Mouse (Mus musculus): ENCODE measurements around the gene Sh3pxd2a. TPM values are rescaled to one million over a fixed set of nuclear protein-coding genes. Genes with fewer than 3 reads are reported as not detected.
A peak's percentile ranks its signal among the peaks of the same experiment; 100 is the strongest.
"Not testable (repeated sequence)": the region's sequence is repeated elsewhere in the genome, so short reads cannot be mapped to it uniquely, and the experiment has no call there.

Sh3pxd2a gene
- polyA plus RNA-seq, 1 experiment from 2014 or later: 7.1 TPM

- Histone ChIP-seq H3K4me2 (no peak overlapping the region), H3K27ac (peak overlapping the region; percentile 46), H3K9ac (no peak overlapping the region), H3K9me3 (no peaks in the 10 kb centered on the region), H3K4me1 (peaks cover 40% of the 10 kb centered on the region), H3K27me3 (no peaks in the 10 kb centered on the region), H3K36me3 (no peaks in the 10 kb centered on the region), H3K4me3 (no peak overlapping the region)
- WGBS: 54% methylated on average over 18 of the region's 18 CpGs
- ATAC-seq (ENCODE audit: borderline replicate concordance, extremely low read depth, low FRiP score, low TSS enrichment): no peak
Observed at GRCm38 (mm10) chr19:47397882-47398671, 66.1 kb downstream of the Sh3pxd2a start.

- ATAC-seq (ENCODE audit: borderline replicate concordance, extremely low read depth, low FRiP score, low TSS enrichment): no peak
- H3K36me3 ChIP-seq: no peaks in the 10 kb centered on the region
- no peaks in the 10 kb centered on the region for H3K9me3 ChIP-seq
- no peak overlapping the region for H3K27ac ChIP-seq
- WGBS: 70% methylated on average over 4 of the region's 4 CpGs
- H3K27me3 ChIP-seq: no peaks in the 10 kb centered on the region
- H3K4me2 ChIP-seq: no peak overlapping the region
- H3K4me3 ChIP-seq: no peak overlapping the region
- H3K9ac ChIP-seq: no peak overlapping the region
- H3K4me1 ChIP-seq: peaks cover 22% of the 10 kb centered on the region
Observed at GRCm38 (mm10) chr19:47395338-47395737, 68.9 kb downstream of the Sh3pxd2a start.

GRCm38 (mm10) chr19:47394781-47395180 is 69.4 kb downstream of the Sh3pxd2a start:
- not testable (repeated sequence) for H3K27me3 ChIP-seq
- WGBS: 75% methylated on average over 1 of the region's 1 CpGs

GRCm38 (mm10) chr19:47390878-47391277 is 73.3 kb downstream of the Sh3pxd2a start:
- Histone ChIP-seq H3K4me2 (no peak overlapping the region), H3K4me1 (peaks cover 19% of the 10 kb centered on the region), H3K9me3 (no peaks in the 10 kb centered on the region), H3K9ac (no peak overlapping the region), H3K27me3 (no peaks in the 10 kb centered on the region), H3K4me3 (no peak overlapping the region), H3K27ac (no peak overlapping the region), H3K36me3 (no peaks in the 10 kb centered on the region)
- 74% methylated on average over 13 of the region's 13 CpGs for WGBS
- ATAC-seq (ENCODE audit: borderline replicate concordance, extremely low read depth, low FRiP score, low TSS enrichment): no peak

More at GRCm38 (mm10) chr19:47394781-47395180, 69.4 kb downstream of the Sh3pxd2a start:
- not testable (repeated sequence) for H3K9ac ChIP-seq; H3K27ac ChIP-seq; ATAC-seq (ENCODE audit: borderline replicate concordance, extremely low read depth, low FRiP score, low TSS enrichment); H3K4me2 ChIP-seq; H3K36me3 ChIP-seq; H3K4me3 ChIP-seq; H3K9me3 ChIP-seq
- H3K4me1 ChIP-seq: peaks cover 18% of the 10 kb centered on the region

GRCm38 (mm10) chr19:47387887-47388286 is 76.3 kb downstream of the Sh3pxd2a start:
- Histone ChIP-seq H3K4me1 (peaks cover 19% of the 10 kb centered on the region), H3K27ac (peak overlapping the region; percentile 88), H3K4me3 (no peak overlapping the region), H3K9ac (no peak overlapping the region), H3K36me3 (no peaks in the 10 kb centered on the region), H3K9me3 (no peaks in the 10 kb centered on the region), H3K4me2 (0 out of 2 replicates have a peak overlapping the region, but pooled peaks have one; percentile 3), H3K27me3 (no peaks in the 10 kb centered on the region)
- no peak for ATAC-seq (ENCODE audit: borderline replicate concordance, extremely low read depth, low FRiP score, low TSS enrichment)
- WGBS: 58% methylated on average over 3 of the region's 3 CpGs

- Histone ChIP-seq H3K36me3 (no peaks in the 10 kb centered on the region), H3K27ac (peak overlapping the region; percentile 88), H3K9me3 (no peaks in the 10 kb centered on the region), H3K4me1 (peaks cover 19% of the 10 kb centered on the region), H3K9ac (no peak overlapping the region), H3K4me3 (no peak overlapping the region), H3K27me3 (no peaks in the 10 kb centered on the region), H3K4me2 (0 out of 2 replicates have a peak overlapping the region, but pooled peaks have one; percentile 3)
- ATAC-seq (ENCODE audit: borderline replicate concordance, extremely low read depth, low FRiP score, low TSS enrichment): peak; percentile 44; the same call in 1 of the 2 replicates
- WGBS: 18% methylated on average over 6 of the region's 6 CpGs
Observed at GRCm38 (mm10) chr19:47387395-47387794, 76.8 kb downstream of the Sh3pxd2a start.

- Histone ChIP-seq H3K9ac (no peak overlapping the region), H3K4me2 (no peak overlapping the region), H3K4me3 (no peak overlapping the region), H3K36me3 (no peaks in the 10 kb centered on the region), H3K4me1 (peaks cover 19% of the 10 kb centered on the region), H3K9me3 (no peaks in the 10 kb centered on the region), H3K27me3 (no peaks in the 10 kb centered on the region), H3K27ac (peak overlapping the region; percentile 88; the same call in 1 of the 2 replicates)
- no peak for ATAC-seq (ENCODE audit: borderline replicate concordance, extremely low read depth, low FRiP score, low TSS enrichment)
- WGBS: 63% methylated on average over 10 of the region's 10 CpGs
Observed at GRCm38 (mm10) chr19:47385971-47386370, 78.2 kb downstream of the Sh3pxd2a start.

- no peak overlapping the region for H3K4me2 ChIP-seq
- H3K9ac ChIP-seq: no peak overlapping the region
- no peak overlapping the region for H3K27ac ChIP-seq
- H3K4me1 ChIP-seq: peaks cover 19% of the 10 kb centered on the region
- H3K9me3 ChIP-seq: no peaks in the 10 kb centered on the region
- ATAC-seq (ENCODE audit: borderline replicate concordance, extremely low read depth, low FRiP score, low TSS enrichment): no peak
- no peak overlapping the region for H3K4me3 ChIP-seq
- no peaks in the 10 kb centered on the region for H3K36me3 ChIP-seq
- 74% methylated on average over 3 of the region's 3 CpGs for WGBS
- H3K27me3 ChIP-seq: no peaks in the 10 kb centered on the region
Observed at GRCm38 (mm10) chr19:47384639-47385038, 79.6 kb downstream of the Sh3pxd2a start.

- no peaks in the 10 kb centered on the region for H3K9me3 ChIP-seq
- WGBS: 87% methylated on average over 12 of the region's 12 CpGs
- no peak for ATAC-seq (ENCODE audit: borderline replicate concordance, extremely low read depth, low FRiP score, low TSS enrichment)
Observed at GRCm38 (mm10) chr19:47384036-47384435, 80.2 kb downstream of the Sh3pxd2a start.

GRCm38 (mm10) chr19:47382268-47382667 is 81.9 kb downstream of the Sh3pxd2a start:
- 75% methylated on average over 5 of the region's 5 CpGs for WGBS
- no peak for ATAC-seq (ENCODE audit: borderline replicate concordance, extremely low read depth, low FRiP score, low TSS enrichment)
- peaks cover 9% of the 10 kb centered on the region for H3K4me1 ChIP-seq
- H3K4me2 ChIP-seq: no peak overlapping the region
- H3K4me3 ChIP-seq: no peak overlapping the region
- H3K9ac ChIP-seq: no peak overlapping the region
- no peaks in the 10 kb centered on the region for H3K36me3 ChIP-seq
- no peaks in the 10 kb centered on the region for H3K9me3 ChIP-seq
- no peak overlapping the region for H3K27ac ChIP-seq
- H3K27me3 ChIP-seq: no peaks in the 10 kb centered on the region

More at GRCm38 (mm10) chr19:47384036-47384435, 80.2 kb downstream of the Sh3pxd2a start:
- H3K27me3 ChIP-seq: no peaks in the 10 kb centered on the region
- no peaks in the 10 kb centered on the region for H3K36me3 ChIP-seq
- peaks cover 19% of the 10 kb centered on the region for H3K4me1 ChIP-seq
- no peak overlapping the region for H3K9ac ChIP-seq
- no peak overlapping the region for H3K4me2 ChIP-seq
- no peak overlapping the region for H3K4me3 ChIP-seq
- no peak overlapping the region for H3K27ac ChIP-seq

- Histone ChIP-seq H3K27ac (no peak overlapping the region), H3K36me3 (no peaks in the 10 kb centered on the region), H3K27me3 (no peaks in the 10 kb centered on the region), H3K4me1 (no peaks in the 10 kb centered on the region), H3K9me3 (no peaks in the 10 kb centered on the region), H3K4me2 (no peak overlapping the region), H3K9ac (no peak overlapping the region), H3K4me3 (no peak overlapping the region)
- ATAC-seq (ENCODE audit: borderline replicate concordance, extremely low read depth, low FRiP score, low TSS enrichment): no peak
- WGBS: 89% methylated on average over 15 of the region's 15 CpGs
Observed at GRCm38 (mm10) chr19:47381011-47381410, 83.2 kb downstream of the Sh3pxd2a start.

GRCm38 (mm10) chr19:47379141-47379540 is 85.1 kb downstream of the Sh3pxd2a start:
- Histone ChIP-seq H3K9me3 (no peaks in the 10 kb centered on the region), H3K4me1 (no peaks in the 10 kb centered on the region), H3K9ac (no peak overlapping the region), H3K4me2 (no peak overlapping the region), H3K36me3 (no peaks in the 10 kb centered on the region), H3K4me3 (no peak overlapping the region), H3K27me3 (no peaks in the 10 kb centered on the region), H3K27ac (no peak overlapping the region)
- WGBS: 86% methylated on average over 5 of the region's 5 CpGs
- ATAC-seq (ENCODE audit: borderline replicate concordance, extremely low read depth, low FRiP score, low TSS enrichment): peak; percentile 50; the same call in 1 of the 2 replicates
